In the genomic region with DNA sequence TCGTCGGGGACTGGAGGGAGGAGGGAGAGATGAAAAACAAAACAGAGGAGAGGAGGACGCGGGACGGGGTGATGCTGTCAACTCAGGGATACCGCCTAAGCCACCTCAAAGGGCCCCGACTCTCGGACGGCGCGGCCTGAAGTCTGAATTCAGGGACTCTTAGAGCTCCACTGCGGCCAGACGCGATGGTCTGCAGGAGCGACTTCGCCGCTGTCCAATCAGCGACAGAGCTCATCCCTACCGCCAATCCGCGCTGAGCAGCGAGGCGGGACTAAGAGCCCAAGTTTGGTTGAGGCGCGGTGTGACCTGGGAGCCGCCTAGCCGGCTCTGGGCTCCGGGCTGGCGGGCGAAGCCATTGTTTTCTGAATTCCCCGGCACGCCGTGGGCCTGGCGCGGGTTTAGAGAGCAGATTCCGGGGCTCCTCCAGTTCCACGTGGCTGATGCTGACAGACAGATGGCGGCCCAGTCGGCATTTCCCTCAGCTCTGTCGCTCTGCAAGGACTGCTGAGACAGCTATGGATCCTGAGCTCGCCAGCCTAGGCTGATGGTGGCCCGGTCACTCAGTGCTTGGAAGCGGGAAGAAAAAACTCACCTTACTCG, we compare ENCODE assay signal across 8 mouse cellular contexts. TPM values are rescaled to one million over a fixed set of nuclear protein-coding genes. Genes with fewer than 3 reads are reported as not detected.
DNase-seq lines count a peak whose midpoint lies in the region; ATAC-seq lines count a peak whose summit lies in the region.

No protein-coding gene starts in this region.

- peak overlapping the region; percentile 74 for H3K4me2 ChIP-seq in hindbrain, embryonic 15.5 days

- 1% methylated on average over 44 of the region's 44 CpGs for WGBS in hindbrain, embryonic 15.5 days

- DNase-seq in T-cell, adult 2 months (ENCODE audit: low spot score) = peak; percentile 93
- DNase-seq in cerebellum, postnatal 36 days = peak; percentile 98 to 99
- DNase-seq in frontal cortex, postnatal 36 days (ENCODE audit: low spot score in 2 of 2) = peak; percentile 96 to 98
- peak; percentile 96 for DNase-seq in left cerebral cortex, adult 11 months (ENCODE audit: low spot score)
- peak; percentile 99 for DNase-seq in lung, postnatal 4 days
- peak; percentile 96 for DNase-seq in retina, postnatal 7 days (ENCODE audit: low read depth, low spot score)
- DNase-seq in urinary bladder, adult 2 months (ENCODE audit: low spot score) = peak; percentile 98

- 0 out of 2 replicates have a peak, but pooled peaks cover 2% of the 10 kb centered on the region for H3K36me3 ChIP-seq in hindbrain, embryonic 15.5 days

- H3K27me3 ChIP-seq in hindbrain, embryonic 15.5 days = no peaks in the 10 kb centered on the region

- ATAC-seq in hindbrain, embryonic 15.5 days (ENCODE audit: low FRiP score, low read depth) = peak; percentile 100

- H3K9ac ChIP-seq in hindbrain, embryonic 15.5 days = peak overlapping the region; percentile 81

- H3K4me1 ChIP-seq in hindbrain, embryonic 15.5 days (replicated peaks) = peaks cover 17% of the 10 kb centered on the region

- peak overlapping the region; percentile 100 for H3K27ac ChIP-seq in hindbrain, embryonic 15.5 days (replicated peaks)

- H3K4me3 ChIP-seq in hindbrain, embryonic 15.5 days = peak overlapping the region; percentile 71

- H3K9me3 ChIP-seq in hindbrain, embryonic 15.5 days = no peaks in the 10 kb centered on the region

RNA-seq across cellular contexts. Expression of a gene that starts 39.8 kb away (rescaled TPM):
- polyA plus RNA-seq in hindbrain, embryonic 15.5 days (2015; fragmentation: Nextera tagmentation; extraction: Ambion mirVana) = 1,003 and 1,033 TPM in 2 replicates
- polyA plus RNA-seq in urinary bladder, adult 2 months (2012; rRNA removed) = 383 and 397 TPM in 2 replicates

Comparison
In these comparisons a context has a peak if more than half of its experiments do, and no peak if none do; other contexts are left out.
1. Peak in every context shown above with its lines: DNase-seq, ATAC-seq, H3K4me3 ChIP-seq and H3K27ac ChIP-seq.